Mouse (Mus musculus): Measurements from ENCODE around the gene Fbxo17.
"Not testable (repeated sequence)": the region's sequence is repeated elsewhere in the genome, so short reads cannot be mapped to it uniquely, and the experiment has no call there.

- not testable (repeated sequence) for TF ChIP-seq CTCF, EP300 (IDR thresholded peaks at IDR 0.05; ENCODE audit: low read depth)
These were observed 15.3 kb upstream of the Fbxo17 start for GRCm38 (mm10) chr7:28701306-28701705.
